Mouse (Mus musculus) cerebellum, adult 2 months (tissue): Measurements from ENCODE around the gene Pls1. TPM values are rescaled to one million over a fixed set of nuclear protein-coding genes. Genes with fewer than 3 reads are reported as not detected.
A peak's percentile ranks its signal among the peaks of the same experiment; 100 is the strongest.

Source experiments
- DNase-seq, 2 experiments: peaks; one replicate each; pipeline ENCODE4 v3.0.0; 2021
- H3K27ac ChIP-seq: fragments of 200-500 bp; 2 replicates; pipeline ENCODE4 v1.5.1; 2012; ENCODE audit warnings: low read length, control low read depth, inconsistent platforms; ENCODE audit not compliant: insufficient read depth
- H3K27me3 ChIP-seq: fragments of 200-500 bp; 2 replicates; pipeline ENCODE4 v1.6.1; 2012; ENCODE audit warnings: inconsistent platforms, mild to moderate bottlenecking, low read length, moderate library complexity; ENCODE audit not compliant: control insufficient read depth, insufficient read depth
- H3K4me1 ChIP-seq: fragments of 200-500 bp; 2 replicates; pipeline ENCODE4 v1.6.1; 2011; ENCODE audit warnings: low read length; ENCODE audit not compliant: control insufficient read depth, insufficient read depth
- H3K4me3 ChIP-seq: fragments of 200-500 bp; replicated peaks from 2 replicates; pipeline ENCODE3; 2011; ENCODE audit warnings: mild to moderate bottlenecking, low read depth, low read length, control low read depth; ENCODE audit not compliant: insufficient read depth
- CTCF ChIP-seq: fragments of 200-500 bp; IDR thresholded peaks from 2 replicates; pipeline ENCODE4 v1.5.1; 2011; ENCODE audit warnings: low read depth, mild to moderate bottlenecking, control low read depth, low read length, moderate library complexity, borderline replicate concordance; ENCODE audit not compliant: insufficient read depth
- POLR2A ChIP-seq: fragments of 200-500 bp; IDR thresholded peaks from 2 replicates; pipeline ENCODE4 v1.6.1; 2011; ENCODE audit warnings: low read length, control low read depth, borderline replicate concordance; ENCODE audit not compliant: insufficient read depth
- WGBS: fragments of 180-500 bp; shearing (Covaris S2); methylation state at CpG from one replicate; pipeline ENCODE4 v1.1.7; 2018; 5-methylcytosine and 5-hydroxymethylcytosine counted together
- polyA plus RNA-seq: library from polyadenylated mRNA; depleted of rRNA; stranded (reverse); fragments of >200 nt; gene quantifications from 2 replicates; pipeline ENCODE4 v1.2.3, GENCODE M21; 2012; rRNA removed

Pls1 gene
- 9.3 and 11.5 TPM in 2 replicates for polyA plus RNA-seq

DNA sequence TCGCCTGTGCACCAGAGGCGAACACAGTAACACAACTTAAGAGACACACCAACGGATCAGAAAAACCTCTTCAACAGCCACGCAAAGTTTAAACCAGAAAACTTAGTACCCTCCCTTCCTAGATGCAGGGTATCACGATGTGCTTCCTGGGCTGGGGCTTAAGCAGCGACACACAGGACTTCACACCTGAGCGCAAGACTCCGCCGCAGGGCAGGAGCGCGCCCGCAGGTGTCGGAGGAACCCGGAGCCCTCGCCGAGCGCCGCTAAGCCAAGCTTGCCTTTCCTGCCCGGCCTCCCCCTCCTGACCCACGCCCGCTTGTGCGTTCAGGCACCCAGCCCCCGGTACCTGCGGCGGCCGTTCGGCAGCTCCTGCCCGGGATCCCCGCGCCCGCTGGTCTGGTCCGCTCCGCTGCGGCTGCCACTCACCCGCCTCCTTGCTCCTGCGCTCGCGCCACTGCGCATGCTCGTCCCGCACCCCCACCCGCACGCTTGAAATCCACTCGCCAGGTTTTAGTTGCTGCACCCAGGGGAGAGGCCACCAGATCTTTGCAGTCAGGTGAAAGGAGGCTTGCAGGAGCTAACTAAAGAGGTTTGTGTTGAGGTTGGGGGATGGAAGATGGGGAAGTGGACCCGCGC is at the start of gene Pls1:
Gene Pls1 (minus strand): TSS at position 487 of the 636 bp plus-strand sequence.
- 1% methylated on average over 46 of the region's 46 CpGs for WGBS
- H3K27me3 ChIP-seq: no peaks in the 10 kb centered on the region
- TF ChIP-seq CTCF (no peak), POLR2A (peak; percentile 50; the same call in 1 of the 2 replicates)
- 0 out of 2 replicates have a peak within 1 kb of the TSS, but pooled peaks have one; percentile 8 for H3K27ac ChIP-seq
- peak; percentile 95 to 99 for DNase-seq
- no peaks in the 10 kb centered on the region for H3K4me1 ChIP-seq
- H3K4me3 ChIP-seq: peak within 1 kb of the TSS; percentile 78

DNA sequence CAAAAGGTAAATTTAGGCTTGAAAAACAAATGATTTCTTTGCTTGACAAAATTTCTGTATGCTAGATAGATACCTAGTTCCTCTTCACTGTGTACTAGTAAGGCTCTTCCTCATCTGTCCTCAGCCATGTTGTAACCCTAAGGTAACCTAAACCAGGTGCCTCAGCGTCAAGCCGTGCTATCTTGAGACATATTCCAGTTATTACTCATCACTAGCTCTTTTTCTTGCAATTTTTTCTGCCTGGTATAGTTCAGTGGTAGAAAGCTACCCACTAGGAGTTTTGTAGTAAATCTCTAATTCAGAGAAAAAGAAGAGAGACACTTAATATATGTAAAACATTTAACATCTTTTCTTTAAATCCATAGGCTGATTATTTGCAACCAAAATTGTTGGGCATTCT is 37.6 kb upstream of the Pls1 start:
- TF ChIP-seq POLR2A: no peak
- Histone ChIP-seq H3K27me3 (no peaks in the 10 kb centered on the region), H3K27ac (no peak overlapping the region), H3K4me3 (no peak overlapping the region), H3K4me1 (no peaks in the 10 kb centered on the region)
- no peak for DNase-seq
- 97% methylated on average over 2 of the region's 2 CpGs for WGBS

- 94% methylated on average over 5 of the region's 5 CpGs for WGBS
- no peak for TF ChIP-seq CTCF
- no peak for TF ChIP-seq POLR2A
- no peaks in the 10 kb centered on the region for H3K4me1 ChIP-seq
- no peak overlapping the region for H3K27ac ChIP-seq
- no peaks in the 10 kb centered on the region for H3K27me3 ChIP-seq
- no peak overlapping the region for H3K4me3 ChIP-seq
- DNase-seq: no peak
Observed at GRCm38 (mm10) chr9:95878246-95878645, 33.1 kb upstream of the Pls1 start.

DNA sequence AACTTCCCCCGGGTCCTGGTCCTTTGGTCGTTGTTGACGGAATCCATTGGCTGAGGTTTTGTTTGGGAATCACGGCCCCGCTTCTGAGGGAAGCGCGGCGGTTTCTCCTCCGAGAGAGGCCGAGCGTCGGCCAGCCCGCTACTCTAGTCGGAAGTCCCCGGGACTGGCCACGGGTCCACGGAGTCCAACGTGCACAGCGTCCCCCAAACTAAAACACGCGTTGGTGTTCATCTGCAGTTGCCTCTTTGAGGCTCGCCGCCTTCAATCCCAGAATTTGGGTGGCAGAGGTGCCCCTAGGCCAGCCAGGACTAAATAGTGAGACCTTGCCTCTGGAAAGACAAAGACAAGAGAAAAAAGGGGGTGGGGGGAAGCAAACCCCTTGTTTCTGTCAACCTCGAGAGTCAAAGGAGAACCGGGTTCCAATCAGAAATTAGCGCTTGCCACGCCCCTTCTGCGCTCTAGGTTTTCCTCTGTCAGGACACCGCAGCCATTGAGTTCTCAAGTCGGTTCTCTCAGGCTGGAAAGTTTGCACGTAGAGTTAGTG is 13.0 kb upstream of the Pls1 start:
- no peaks in the 10 kb centered on the region; the same call in 1 of the 2 replicates for H3K4me1 ChIP-seq
- no peak for TF ChIP-seq POLR2A
- no peak for TF ChIP-seq CTCF
- no peaks in the 10 kb centered on the region for H3K27me3 ChIP-seq
- H3K27ac ChIP-seq: peak overlapping the region; percentile 28; the same call in 1 of the 2 replicates
- peak overlapping the region; percentile 66 for H3K4me3 ChIP-seq
- peak in 1 of 2 experiments; percentile 11 for DNase-seq
- WGBS: under 1% methylated on average over 31 of the region's 31 CpGs

GRCm38 (mm10) chr9:95857414-95858026 is 12.4 kb upstream of the Pls1 start, which contains the start of gene Atr:
Atr (plus strand) TSS chr9:95857597.
- Histone ChIP-seq H3K27me3 (no peaks in the 10 kb centered on the region), H3K4me3 (peak within 1 kb of the TSS; percentile 66), H3K4me1 (no peaks in the 10 kb centered on the region; the same call in 1 of the 2 replicates), H3K27ac (peak within 1 kb of the TSS; percentile 28; the same call in 1 of the 2 replicates)
- DNase-seq: peak; percentile 94 to 95
- TF ChIP-seq CTCF: no peak
- peak; percentile 44; the same call in 1 of the 2 replicates for TF ChIP-seq POLR2A
- WGBS: under 1% methylated on average over 69 of the region's 69 CpGs

GRCm38 (mm10) chr9:95856004-95856403 is 10.9 kb upstream of the Pls1 start:
- H3K4me1 ChIP-seq: no peaks in the 10 kb centered on the region; the same call in 1 of the 2 replicates
- H3K27ac ChIP-seq: no peak overlapping the region
- H3K27me3 ChIP-seq: no peaks in the 10 kb centered on the region
- H3K4me3 ChIP-seq: no peak overlapping the region
- TF ChIP-seq CTCF: no peak
- no peak for TF ChIP-seq POLR2A
- DNase-seq: peak in 1 of 2 experiments; percentile 8
- 75% methylated on average over 4 of the region's 4 CpGs for WGBS

GRCm38 (mm10) chr9:95854891-95855290 is 9.8 kb upstream of the Pls1 start:
- Histone ChIP-seq H3K4me3 (no peak overlapping the region), H3K27me3 (no peaks in the 10 kb centered on the region), H3K4me1 (no peaks in the 10 kb centered on the region; the same call in 1 of the 2 replicates), H3K27ac (no peak overlapping the region)
- no peak for DNase-seq
- TF ChIP-seq CTCF: no peak
- no peak for TF ChIP-seq POLR2A
- 83% methylated on average over 2 of the region's 2 CpGs for WGBS

- WGBS: 27% methylated on average over 4 of the region's 4 CpGs
- Histone ChIP-seq H3K27ac (no peak overlapping the region), H3K27me3 (no peaks in the 10 kb centered on the region), H3K4me1 (no peaks in the 10 kb centered on the region), H3K4me3 (no peak overlapping the region)
- TF ChIP-seq POLR2A (no peak), CTCF (peak; percentile 66)
- DNase-seq: peak; percentile 61 to 68
Observed at GRCm38 (mm10) chr9:95852896-95853295, 7.8 kb upstream of the Pls1 start.
